ENCODE assay signal across 8 mouse cellular contexts in genomic region chr7:12961511-12962141, GRCm38 (mm10). TPM values are rescaled to one million over a fixed set of nuclear protein-coding genes. Genes with fewer than 3 reads are reported as not detected.
DNase-seq lines count a peak whose midpoint lies in the region; ATAC-seq and TF ChIP-seq lines count a peak whose summit lies in the region.

No protein-coding gene starts in this region.

- peak overlapping the region; percentile 84 for H3K27ac ChIP-seq in MEL (ENCODE audit: control insufficient read depth, low read depth, low read length)
- H3K27ac ChIP-seq in forebrain, embryonic 15.5 days (replicated peaks): peak overlapping the region; percentile 89

- peaks cover 2 to 16% of the 10 kb centered on the region in 2 experiments for H3K4me1 ChIP-seq in MEL (ENCODE audit: control insufficient read depth in 1 of 2, insufficient read depth in 2 of 2, low read length in 2 of 2)
- H3K4me1 ChIP-seq in forebrain, embryonic 15.5 days: peaks cover 14% of the 10 kb centered on the region

- DNase-seq in MEL (ENCODE audit: low read depth, low spot score): peak; percentile 94
- DNase-seq in c-Kit-positive CD71-positive TER-119-negative erythroid progenitor cells, embryonic 14.5 days (ENCODE audit: low read depth): peak; percentile 63
- DNase-seq in layer of hippocampus, adult 9-11 months: peak; percentile 55
- DNase-seq in lung, postnatal 10 days: peak; percentile 75
- peak; percentile 42 for DNase-seq in ovary, postnatal 36 days (ENCODE audit: low spot score)
- DNase-seq in thymus, postnatal 25 days: peak; percentile 75

- peak; percentile 76 for ATAC-seq in forebrain, embryonic 15.5 days (replicated peaks)
- ATAC-seq in hematopoietic stem cell, adult 5-6 weeks (replicated peaks in 1 of 2; ENCODE audit: insufficient read depth in 1 of 2, low FRiP score in 2 of 2, low TSS enrichment in 1 of 2, low read depth in 1 of 2, poor library complexity in 2 of 2, severe bottlenecking in 2 of 2): peak; percentile 68 to 73

- 0 out of 4 replicates have a peak, but pooled peaks of 1 of the 2 experiments have one; percentile 17 for TF ChIP-seq EP300 in MEL (IDR thresholded peaks at IDR 0.05; ENCODE audit: low read depth in 1 of 2, low read length in 2 of 2)

- H3K4me2 ChIP-seq in forebrain, embryonic 15.5 days (replicated peaks): peak overlapping the region; percentile 53

- TF ChIP-seq CTCF in MEL (IDR thresholded peaks at IDR 0.05 in 2 of 3, conservative IDR thresholded peaks at IDR 0.05 in 1 of 3; ENCODE audit: control insufficient read depth in 1 of 3, insufficient read depth in 1 of 3, low read depth in 2 of 3, low read length in 3 of 3, poor library complexity in 1 of 3, severe bottlenecking in 1 of 3): no peak

- peak in 1 of 2 experiments; percentile 66; a peak in 2 of 4 replicates for TF ChIP-seq POLR2A in MEL (IDR thresholded peaks at IDR 0.05; ENCODE audit: control insufficient read depth in 1 of 2, insufficient read depth in 1 of 2, low read depth in 1 of 2, low read length in 2 of 2, poor library complexity in 1 of 2)

- peaks cover 2% of the 10 kb centered on the region; the same call in 1 of the 2 replicates for H3K79me2 ChIP-seq in MEL (ENCODE audit: control insufficient read depth, insufficient read depth, low read length, poor library complexity)

- peak overlapping the region; percentile 88 to 99 for H3K4me3 ChIP-seq in MEL (ENCODE audit: control insufficient read depth in 1 of 2, insufficient read depth in 1 of 2, low read depth in 2 of 2, low read length in 2 of 2)
- peak overlapping the region; percentile 47 for H3K4me3 ChIP-seq in forebrain, embryonic 15.5 days

- no peaks in the 10 kb centered on the region for H3K27me3 ChIP-seq in MEL (ENCODE audit: control insufficient read depth in 1 of 2, insufficient read depth in 2 of 2, low read length in 2 of 2)
- H3K27me3 ChIP-seq in forebrain, embryonic 15.5 days: no peaks in the 10 kb centered on the region

- H3K36me3 ChIP-seq in MEL (ENCODE audit: control insufficient read depth in 1 of 2, insufficient read depth in 2 of 2, low read length in 2 of 2): peaks cover 0 to 12% of the 10 kb centered on the region in 2 experiments; a peak in 2 of 4 replicates
- no peaks in the 10 kb centered on the region for H3K36me3 ChIP-seq in forebrain, embryonic 15.5 days

- TF ChIP-seq RAD21 in MEL (IDR thresholded peaks at IDR 0.05; ENCODE audit: low read depth, low read length): no peak

- no peaks in the 10 kb centered on the region for H3K9me3 ChIP-seq in MEL (replicated peaks; ENCODE audit: insufficient read depth, low read length)
- no peaks in the 10 kb centered on the region for H3K9me3 ChIP-seq in forebrain, embryonic 15.5 days

- peak overlapping the region; percentile 90 for H3K9ac ChIP-seq in MEL (ENCODE audit: control insufficient read depth, low read depth, low read length, poor library complexity, severe bottlenecking)
- H3K9ac ChIP-seq in forebrain, embryonic 15.5 days (replicated peaks): peak overlapping the region; percentile 56

- WGBS in forebrain, embryonic 15.5 days: 1% methylated on average over 29 of the region's 29 CpGs

TF ChIP-seq in MEL, 35 proteins besides CTCF, POLR2A, EP300 and RAD21:
- TF ChIP-seq HCFC1 (IDR thresholded peaks at IDR 0.05; ENCODE audit: low read depth, low read length) (peak; percentile 95), USF1 (IDR thresholded peaks at IDR 0.05; ENCODE audit: low read depth, low read length) (no peak), MXI1 (IDR thresholded peaks at IDR 0.05; ENCODE audit: low read depth, low read length) (peak; percentile 93), KAT2A (conservative IDR thresholded peaks at IDR 0.05; ENCODE audit: low read depth, low read length) (peak; percentile 68), MAFK (IDR thresholded peaks at IDR 0.05; ENCODE audit: borderline replicate concordance, low read depth, low read length) (no peak), SIN3A (IDR thresholded peaks at IDR 0.05; ENCODE audit: low read length) (peak; percentile 95), UBTF (IDR thresholded peaks at IDR 0.05; ENCODE audit: borderline replicate concordance, insufficient read depth, low read depth, low read length) (no peak), MYC (IDR thresholded peaks at IDR 0.05; ENCODE audit: low read depth, low read length) (0 out of 2 replicates have a peak, but pooled peaks have one; percentile 64), BHLHE40 (IDR thresholded peaks at IDR 0.05; ENCODE audit: borderline replicate concordance, low read depth, low read length) (peak; percentile 64), CHD2 (IDR thresholded peaks at IDR 0.05; ENCODE audit: low read length) (no peak), E2F4 (IDR thresholded peaks at IDR 0.05; ENCODE audit: borderline replicate concordance, low read depth, low read length) (no peak), NELFE (IDR thresholded peaks at IDR 0.05; ENCODE audit: low read depth, low read length) (peak; percentile 73), ZC3H11A (IDR thresholded peaks at IDR 0.05; ENCODE audit: low read depth, low read length) (no peak), NRF1 (IDR thresholded peaks at IDR 0.05; ENCODE audit: insufficient read depth, low read depth, low read length, poor library complexity, severe bottlenecking) (peak; percentile 56), POLR2AphosphoS2 (IDR thresholded peaks at IDR 0.05; ENCODE audit: low read length) (peak; percentile 59; the same call in 1 of the 2 replicates), GATA1 (IDR thresholded peaks at IDR 0.05; ENCODE audit: low read depth, low read length) (no peak), MYB (IDR thresholded peaks at IDR 0.05; ENCODE audit: low read depth, low read length) (no peak), CHD1 (IDR thresholded peaks at IDR 0.05; ENCODE audit: low read depth, low read length) (no peak), GABPA (IDR thresholded peaks at IDR 0.05; ENCODE audit: low read depth, low read length) (no peak), MEF2A (IDR thresholded peaks at IDR 0.05; ENCODE audit: extremely low read depth, insufficient replicate concordance, low read depth, low read length, poor library complexity, severe bottlenecking) (no peak), ZKSCAN1 (IDR thresholded peaks at IDR 0.05; ENCODE audit: low read depth, low read length) (peak; percentile 85; the same call in 1 of the 2 replicates), ZMIZ1 (IDR thresholded peaks at IDR 0.05; ENCODE audit: low read depth, low read length) (peak; percentile 77), JUND (IDR thresholded peaks at IDR 0.05; ENCODE audit: low read depth, low read length) (no peak), RCOR1 (IDR thresholded peaks at IDR 0.05; ENCODE audit: low read depth, low read length) (no peak), ETS1 (IDR thresholded peaks at IDR 0.05; ENCODE audit: low read depth, low read length) (peak; percentile 63), SMC3 (IDR thresholded peaks at IDR 0.05; ENCODE audit: low read depth, low read length) (no peak), MAZ (IDR thresholded peaks at IDR 0.05; ENCODE audit: low read depth, low read length) (0 out of 2 replicates have a peak, but pooled peaks have one; percentile 61), TBP (IDR thresholded peaks at IDR 0.05; ENCODE audit: low read depth, low read length) (peak; percentile 91), ELF1 (IDR thresholded peaks at IDR 0.05; ENCODE audit: low read depth, low read length) (no peak), MAX (IDR thresholded peaks at IDR 0.05; ENCODE audit: low read length) (peak; percentile 64; the same call in 1 of the 2 replicates), POLR2AphosphoS5 (IDR thresholded peaks at IDR 0.05; ENCODE audit: borderline replicate concordance, low read depth, low read length) (no peak), TCF12 (IDR thresholded peaks at IDR 0.05; ENCODE audit: low read depth, low read length) (no peak), ZNF384 (IDR thresholded peaks at IDR 0.05; ENCODE audit: low read depth, low read length) (peak; percentile 100), USF2 (IDR thresholded peaks at IDR 0.05; ENCODE audit: borderline replicate concordance in 1 of 2, insufficient read depth in 1 of 2, low read depth in 1 of 2, low read length in 2 of 2) (no peak)

RNA-seq across cellular contexts. Expression of gene Zfp324, which starts 4.0 kb away (rescaled TPM):
- 5.9 and 9.9 TPM in 2 replicates for total RNA-seq in MEL (2012; rRNA removed)
- 1 to 10 TPM in 1 of 2 experiments, not detected in 1; 5.2 TPM for polyA plus RNA-seq in MEL (2012; ENCODE audit: insufficient read depth in 1 of 2, insufficient read length in 2 of 2, low read depth in 1 of 2, low replicate concordance in 2 of 2, missing spikeins in 1 of 2)
- polyA plus RNA-seq in forebrain, embryonic 15.5 days (2015; fragmentation: Nextera tagmentation; extraction: Ambion mirVana): 15.9 TPM in 2 replicates
- total RNA-seq in hematopoietic stem cell, adult 5-6 weeks (2017): 6.9 and 10.6 TPM in 2 replicates

RNA-seq across cellular contexts. Expression of gene Zfp446, which starts 16.0 kb away (rescaled TPM):
- total RNA-seq in MEL (2012; rRNA removed): 3.4 TPM in 2 replicates
- polyA plus RNA-seq in MEL (2012; ENCODE audit: insufficient read depth in 1 of 2, insufficient read length in 2 of 2, low read depth in 1 of 2, low replicate concordance in 2 of 2, missing spikeins in 1 of 2): 1 to 10 TPM in 1 of 2 experiments, not detected in 1; 4.9 TPM
- polyA plus RNA-seq in forebrain, embryonic 15.5 days (2015; fragmentation: Nextera tagmentation; extraction: Ambion mirVana): 11.7 and 12.5 TPM in 2 replicates
- total RNA-seq in hematopoietic stem cell, adult 5-6 weeks (2017): 3.7 and 6.4 TPM in 2 replicates

RNA-seq across cellular contexts. Expression of gene Rnf225, which starts 34.4 kb away (rescaled TPM):
- 0.89 and 1.0 TPM in 2 replicates for total RNA-seq in MEL (2012; rRNA removed)
- 1 to 10 TPM in 1 of 2 experiments, not detected in 1; 2.3 TPM for polyA plus RNA-seq in MEL (2012; ENCODE audit: insufficient read depth in 1 of 2, insufficient read length in 2 of 2, low read depth in 1 of 2, low replicate concordance in 2 of 2, missing spikeins in 1 of 2)
- polyA plus RNA-seq in forebrain, embryonic 15.5 days (2015; fragmentation: Nextera tagmentation; extraction: Ambion mirVana): 0.61 and 0.84 TPM in 2 replicates
- total RNA-seq in hematopoietic stem cell, adult 5-6 weeks (2017): 0.50 and 1.2 TPM in 2 replicates

RNA-seq across cellular contexts. Expression of gene Slc27a5, which starts 36.4 kb away (rescaled TPM):
- not detected in 2 replicates for total RNA-seq in MEL (2012; rRNA removed)
- under 1 TPM in 1 of 2 experiments, not detected in 1; 0.13 TPM for polyA plus RNA-seq in MEL (2012; ENCODE audit: insufficient read depth in 1 of 2, insufficient read length in 2 of 2, low read depth in 1 of 2, low replicate concordance in 2 of 2, missing spikeins in 1 of 2)
- polyA plus RNA-seq in forebrain, embryonic 15.5 days (2015; fragmentation: Nextera tagmentation; extraction: Ambion mirVana): 0.20 and 0.50 TPM in 2 replicates
- total RNA-seq in hematopoietic stem cell, adult 5-6 weeks (2017): not detected in 2 replicates

RNA-seq across cellular contexts. Expression of gene Trim28, which starts 37.3 kb away (rescaled TPM):
- 605 and 702 TPM in 2 replicates for total RNA-seq in MEL (2012; rRNA removed)
- polyA plus RNA-seq in MEL (2012; ENCODE audit: insufficient read depth in 1 of 2, insufficient read length in 2 of 2, low read depth in 1 of 2, low replicate concordance in 2 of 2, missing spikeins in 1 of 2): 1,000 to 10,000 TPM in 1 of 2 experiments, 100 to 1,000 TPM in 1; 104 to 1,160 TPM
- polyA plus RNA-seq in forebrain, embryonic 15.5 days (2015; fragmentation: Nextera tagmentation; extraction: Ambion mirVana): 252 and 278 TPM in 2 replicates
- total RNA-seq in hematopoietic stem cell, adult 5-6 weeks (2017): 478 and 595 TPM in 2 replicates

Comparison
In these comparisons a context has a peak if more than half of its experiments do, and no peak if none do; other contexts are left out.
1. Peak in every context shown above with its lines: DNase-seq, ATAC-seq, H3K4me3 ChIP-seq and H3K27ac ChIP-seq.
2. DNase-seq: peak in every context shown above with its lines; median percentile 94 in MEL; 75 in lung, postnatal 10 days; 75 in thymus, postnatal 25 days; 63 in c-Kit-positive CD71-positive TER-119-negative erythroid progenitor cells, embryonic 14.5 days; 55 in layer of hippocampus, adult 9-11 months; 42 in ovary, postnatal 36 days.